Mouse (Mus musculus) heart, embryonic 16.5 days (tissue): Measurements from ENCODE around the gene Hpcal4. TPM values are rescaled to one million over a fixed set of nuclear protein-coding genes. Genes with fewer than 3 reads are reported as not detected.
A peak's percentile ranks its signal among the peaks of the same experiment; 100 is the strongest.

Source experiments
- ATAC-seq: fragments of 200-750 bp; cut with Nextera tagmentation; replicated peaks from 2 replicates; pipeline ENCODE4 v1.8.0; 2017; ENCODE audit warnings: moderate number of reproducible peaks; ENCODE audit not compliant: insufficient read depth, low FRiP score; ENCODE audit errors: extremely low read depth
- H3K27ac ChIP-seq: fragments of 300-500 bp; sonication (generic); 2 replicates; pipeline ENCODE4 v1.5.1; 2014; ENCODE audit warnings: mild to moderate bottlenecking, low read length, control low read depth, moderate library complexity
- H3K27me3 ChIP-seq: fragments of 300-500 bp; sonication (generic); 2 replicates; pipeline ENCODE4 v1.6.1; 2014; ENCODE audit warnings: low read length, mixed read lengths; ENCODE audit not compliant: control insufficient read depth, insufficient read depth
- H3K36me3 ChIP-seq: fragments of 300-500 bp; sonication (generic); 2 replicates; pipeline ENCODE4 v1.6.1; 2014; ENCODE audit not compliant: control insufficient read depth, insufficient read depth
- H3K4me1 ChIP-seq: fragments of 300-500 bp; sonication (generic); 2 replicates; pipeline ENCODE4 v1.6.1; 2014; ENCODE audit warnings: low read length, mixed read lengths; ENCODE audit not compliant: control insufficient read depth, insufficient read depth
- H3K4me2 ChIP-seq: fragments of 300-500 bp; sonication (generic); 2 replicates; pipeline ENCODE4 v1.6.1; 2014; ENCODE audit warnings: low read depth, mild to moderate bottlenecking, control low read depth, low read length
- H3K4me3 ChIP-seq: fragments of 300-500 bp; sonication (generic); 2 replicates; pipeline ENCODE4 v1.5.1; 2014; ENCODE audit warnings: mild to moderate bottlenecking, control low read depth, low read length
- H3K9ac ChIP-seq: fragments of 300-500 bp; sonication (generic); 2 replicates; pipeline ENCODE4 v1.6.1; 2014; ENCODE audit warnings: low read length, control low read depth
- H3K9me3 ChIP-seq: fragments of 300-500 bp; sonication (generic); replicated peaks from 2 replicates; pipeline ENCODE4 v1.6.1; 2016; ENCODE audit warnings: low read length; ENCODE audit not compliant: control insufficient read depth
- WGBS: fragments of 180-500 bp; shearing (Covaris S2); extraction: QIAGEN DNeasy Blood & Tissue Kit; methylation state at CpG from one replicate; pipeline ENCODE4 v1.1.7; 2014; 5-methylcytosine and 5-hydroxymethylcytosine counted together
- polyA plus RNA-seq: library from polyadenylated mRNA; unstranded; fragments of >200 nt; fragmentation: Nextera tagmentation; extraction: Ambion mirVana; gene quantifications from 2 replicates; pipeline ENCODE4 v1.2.1, GENCODE M21; 2015

Hpcal4 gene
- polyA plus RNA-seq, 1 experiment from 2014 or later = 0.33 TPM

DNA sequence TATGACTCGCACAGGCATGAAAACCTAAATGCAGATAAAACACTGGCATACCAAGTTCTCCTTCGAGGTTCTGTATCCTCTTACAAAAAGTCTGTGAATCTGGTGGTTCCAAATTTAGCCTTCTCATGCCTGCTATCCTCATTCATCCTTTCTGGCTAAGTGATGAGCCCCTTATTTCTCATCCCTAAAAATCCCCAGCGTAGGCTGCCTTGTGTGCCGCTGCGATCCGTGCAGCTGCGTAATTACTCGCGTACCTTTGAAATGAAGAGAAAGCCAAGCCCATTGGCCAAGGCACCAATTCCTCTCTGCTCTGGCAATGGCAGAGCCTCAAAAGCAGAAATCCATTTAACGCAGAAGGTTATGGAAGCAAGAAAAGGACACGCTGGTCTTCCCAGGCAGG lies 10.8 kb downstream of the Hpcal4 start:
- H3K4me3 ChIP-seq = no peak overlapping the region
- H3K4me2 ChIP-seq = no peak overlapping the region
- no peak overlapping the region for H3K9ac ChIP-seq
- no peak overlapping the region for H3K27ac ChIP-seq
- WGBS = 82% methylated on average over 11 of the region's 11 CpGs
- H3K36me3 ChIP-seq = no peaks in the 10 kb centered on the region
- ATAC-seq = no peak
- H3K9me3 ChIP-seq = no peaks in the 10 kb centered on the region
- H3K27me3 ChIP-seq = peaks cover 22% of the 10 kb centered on the region
- H3K4me1 ChIP-seq = 0 out of 2 replicates have a peak, but pooled peaks cover 5% of the 10 kb centered on the region

DNA sequence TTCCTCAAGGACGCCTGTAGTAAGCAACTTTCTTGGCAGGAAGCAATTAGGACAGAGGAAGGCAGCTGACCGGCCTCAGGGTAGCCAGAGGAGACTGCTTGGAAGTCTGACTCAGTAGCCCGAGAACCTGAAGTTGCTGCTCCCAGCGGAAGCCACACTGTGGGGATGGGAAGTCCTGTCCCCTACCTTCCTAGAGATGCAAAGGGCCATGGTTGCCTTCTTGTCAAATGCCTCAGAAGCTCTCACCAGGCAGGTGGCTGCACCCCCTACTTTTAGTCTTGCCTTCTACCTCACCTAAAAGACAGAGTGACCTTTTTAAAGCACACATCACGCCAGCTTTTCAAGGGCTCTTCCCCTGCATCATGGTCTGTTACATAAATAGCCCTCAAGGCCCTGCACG lies 13.7 kb downstream of the Hpcal4 start:
- H3K36me3 ChIP-seq = no peaks in the 10 kb centered on the region
- WGBS = 41% methylated on average over 6 of the region's 6 CpGs
- H3K4me2 ChIP-seq = no peak overlapping the region
- no peak overlapping the region for H3K9ac ChIP-seq
- H3K27me3 ChIP-seq = peaks cover 24% of the 10 kb centered on the region
- ATAC-seq = no peak
- peaks cover 9% of the 10 kb centered on the region for H3K4me1 ChIP-seq
- no peaks in the 10 kb centered on the region for H3K9me3 ChIP-seq
- no peak overlapping the region for H3K4me3 ChIP-seq
- H3K27ac ChIP-seq = no peak overlapping the region

DNA sequence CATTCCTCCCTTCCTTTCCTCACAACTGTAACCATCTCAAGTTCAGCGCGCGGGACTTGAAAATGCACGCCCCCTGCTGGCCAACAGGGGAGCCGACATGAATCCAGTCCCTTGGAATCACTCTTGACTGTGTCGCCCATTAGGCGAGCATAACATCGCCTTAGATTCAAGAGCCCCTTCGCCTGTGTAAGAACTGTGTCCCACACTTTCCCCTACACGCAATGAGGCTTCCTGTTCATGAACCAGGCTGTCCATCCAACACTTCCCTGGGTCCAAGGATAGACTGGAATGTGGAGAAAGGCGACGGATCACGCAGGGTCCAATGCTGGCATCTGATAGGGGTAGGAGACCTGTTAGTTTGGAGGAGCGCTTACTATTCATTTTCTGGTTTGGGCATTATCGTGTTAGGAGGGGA lies 17.8 kb downstream of the Hpcal4 start:
- no peaks in the 10 kb centered on the region for H3K9me3 ChIP-seq
- no peaks in the 10 kb centered on the region for H3K36me3 ChIP-seq
- 3% methylated on average over 15 of the region's 15 CpGs for WGBS
- peaks cover 8% of the 10 kb centered on the region for H3K27me3 ChIP-seq
- peak overlapping the region; percentile 85 for H3K27ac ChIP-seq
- H3K4me3 ChIP-seq = peak overlapping the region; percentile 58
- H3K4me2 ChIP-seq = peak overlapping the region; percentile 78
- peak overlapping the region; percentile 81 for H3K9ac ChIP-seq
- ATAC-seq = 0 out of 2 replicates have a peak, but pooled peaks have one; percentile 20
- H3K4me1 ChIP-seq = peaks cover 13% of the 10 kb centered on the region

DNA sequence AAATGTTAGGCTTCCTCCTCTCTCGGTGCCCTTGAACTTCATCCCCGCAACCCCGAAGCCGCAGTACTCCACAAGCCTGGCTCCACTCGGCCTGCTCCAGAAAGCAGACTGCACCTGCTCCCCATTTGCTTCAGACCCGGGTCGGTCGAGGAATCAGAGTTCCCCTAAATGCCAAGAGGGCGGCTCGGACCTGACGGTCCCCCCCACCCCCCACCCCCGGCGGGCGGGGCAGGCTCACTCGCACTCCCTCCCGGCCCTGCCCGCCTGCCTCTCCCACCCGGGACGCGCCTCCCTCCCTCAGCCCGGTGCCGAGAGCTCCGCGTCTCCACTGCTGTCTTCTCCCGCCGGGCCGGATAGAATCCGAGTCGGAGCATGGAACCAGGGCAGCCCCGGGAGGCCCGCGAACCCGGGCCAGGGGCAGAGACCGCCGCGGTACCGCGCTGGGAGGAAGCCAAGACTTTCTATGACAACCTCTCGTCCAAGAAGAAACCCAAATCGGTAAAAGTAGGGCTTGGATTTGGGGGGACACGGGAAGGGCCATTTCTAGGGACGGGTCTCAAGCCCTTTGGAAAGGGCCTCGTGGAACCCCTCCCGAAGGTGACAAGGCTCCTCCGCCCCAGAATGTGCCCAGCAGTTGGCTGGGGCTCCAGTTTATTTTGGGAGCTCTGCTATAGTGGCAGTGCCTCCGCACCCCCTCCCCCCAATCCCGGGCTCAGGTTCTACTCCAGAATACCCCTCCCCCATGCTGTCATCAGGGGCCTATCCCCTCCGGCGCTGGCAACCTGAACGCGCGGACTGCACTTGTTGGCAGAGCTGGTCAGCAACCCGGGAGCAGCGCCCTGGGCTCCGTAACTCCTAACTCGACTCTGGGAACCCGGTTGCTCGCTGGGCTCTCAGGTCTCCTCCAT lies 18.4 kb downstream of the Hpcal4 start, which contains the start of gene Nt5c1a:
TSS of gene Nt5c1a (plus strand) at position 319 of the 908 bp plus-strand sequence.
- peak within 1 kb of the TSS; percentile 81 for H3K9ac ChIP-seq
- WGBS = 2% methylated on average over 58 of the region's 58 CpGs

DNA sequence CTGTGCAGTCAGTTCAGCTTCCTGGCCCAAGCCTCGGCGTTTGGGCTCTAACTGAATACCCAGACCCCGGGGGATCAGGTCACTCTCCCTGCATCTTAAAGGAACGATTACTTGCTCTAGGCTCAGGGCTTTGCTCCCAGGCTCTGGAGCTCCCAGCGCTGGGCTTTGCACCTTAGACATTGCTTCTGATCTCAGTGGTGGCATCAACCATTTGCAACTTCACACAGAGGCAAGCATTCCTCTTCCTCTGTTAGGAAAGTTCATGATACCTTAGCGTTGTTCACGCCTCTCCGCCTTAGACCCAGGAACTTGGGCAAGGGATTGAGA lies 19.0 kb downstream of the Hpcal4 start:
- Histone ChIP-seq H3K9me3 (no peaks in the 10 kb centered on the region), H3K27me3 (peaks cover 13% of the 10 kb centered on the region), H3K4me2 (peak overlapping the region; percentile 78), H3K4me1 (peaks cover 13% of the 10 kb centered on the region), H3K36me3 (no peaks in the 10 kb centered on the region), H3K9ac (peak overlapping the region; percentile 81), H3K27ac (peak overlapping the region; percentile 74), H3K4me3 (peak overlapping the region; percentile 58)
- 21% methylated on average over 8 of the region's 8 CpGs for WGBS
- no peak for ATAC-seq

More for the DNA sequence above, 18.4 kb downstream of the Hpcal4 start, which contains the start of gene Nt5c1a:
- peak; percentile 87 for ATAC-seq
- peak within 1 kb of the TSS; percentile 58 for H3K4me3 ChIP-seq
- peak within 1 kb of the TSS; percentile 78 for H3K4me2 ChIP-seq
- H3K9me3 ChIP-seq = no peaks in the 10 kb centered on the region
- peak within 1 kb of the TSS; percentile 85 for H3K27ac ChIP-seq
- H3K4me1 ChIP-seq = peaks cover 13% of the 10 kb centered on the region
- no peaks in the 10 kb centered on the region for H3K36me3 ChIP-seq
- H3K27me3 ChIP-seq = peaks cover 10% of the 10 kb centered on the region

DNA sequence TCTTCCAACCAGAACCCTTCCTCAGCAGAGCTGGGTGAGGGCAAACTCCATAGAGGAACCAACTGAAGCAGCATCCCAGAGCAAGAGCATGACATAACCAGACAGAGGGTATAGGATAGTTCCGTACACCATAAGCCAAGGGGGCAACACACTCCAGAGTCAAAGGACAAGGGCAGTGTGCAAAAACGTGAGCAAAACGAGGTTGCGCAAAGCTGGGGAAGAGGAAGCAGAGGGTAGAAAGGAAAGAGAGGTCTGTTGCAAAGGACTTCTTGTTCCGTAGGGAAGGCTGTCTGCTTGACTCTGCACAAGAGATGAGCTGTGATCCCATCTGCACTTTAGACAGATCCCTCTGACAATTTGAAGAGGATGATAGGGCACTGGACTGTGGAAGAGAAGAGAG lies 24.3 kb downstream of the Hpcal4 start:
- no peak for ATAC-seq
- Histone ChIP-seq H3K27ac (no peak overlapping the region), H3K9me3 (no peaks in the 10 kb centered on the region), H3K27me3 (peaks cover 8% of the 10 kb centered on the region; the same call in 1 of the 2 replicates), H3K9ac (no peak overlapping the region), H3K4me3 (no peak overlapping the region), H3K4me1 (peaks cover 9% of the 10 kb centered on the region), H3K36me3 (no peaks in the 10 kb centered on the region), H3K4me2 (no peak overlapping the region)
- WGBS = 73% methylated on average over 5 of the region's 5 CpGs

DNA sequence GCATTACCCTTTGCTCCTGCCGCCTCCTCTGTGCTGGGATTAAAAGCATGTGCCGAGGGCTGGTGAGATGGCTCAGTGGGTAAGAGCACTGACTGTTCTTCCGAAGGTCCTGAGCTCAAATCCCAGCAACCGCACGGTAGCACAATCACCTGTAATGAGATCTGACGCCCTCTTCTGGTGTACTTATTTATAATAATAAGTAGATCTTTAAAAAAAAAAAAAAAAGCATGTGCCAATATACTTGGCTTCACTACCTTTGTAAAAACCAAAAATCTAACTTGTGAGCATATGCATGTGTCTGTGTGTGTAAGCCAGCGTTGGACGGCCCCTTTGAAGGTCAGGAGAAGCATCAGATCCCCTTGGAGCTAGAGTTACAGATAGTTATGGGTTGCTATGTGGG lies 28.0 kb downstream of the Hpcal4 start:
- Histone ChIP-seq H3K27ac (no peak overlapping the region), H3K4me3 (no peak overlapping the region), H3K27me3 (peaks cover 15% of the 10 kb centered on the region; the same call in 1 of the 2 replicates), H3K4me1 (no peaks in the 10 kb centered on the region), H3K36me3 (no peaks in the 10 kb centered on the region), H3K4me2 (no peak overlapping the region), H3K9me3 (no peaks in the 10 kb centered on the region), H3K9ac (no peak overlapping the region)
- no peak for ATAC-seq
- 56% methylated on average over 8 of the region's 8 CpGs for WGBS

DNA sequence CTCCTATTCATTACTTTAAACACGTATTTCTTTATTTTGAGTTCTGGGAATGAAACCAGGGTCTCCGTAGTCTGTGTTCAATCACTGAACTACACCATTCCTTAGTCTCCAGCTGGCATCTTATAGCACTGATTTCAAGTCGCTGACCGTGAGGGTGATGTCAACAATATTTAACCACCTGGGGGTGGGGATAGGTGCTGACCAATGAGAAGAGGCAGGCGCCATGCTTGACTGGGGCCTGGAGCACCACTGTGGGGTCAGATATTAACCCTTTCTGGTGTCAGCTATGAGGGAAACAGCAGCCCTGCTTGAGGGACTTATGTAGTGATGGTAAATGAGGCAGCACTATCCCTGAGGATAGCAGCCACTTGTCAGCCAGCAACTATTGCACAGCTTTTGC lies 28.4 kb downstream of the Hpcal4 start:
- no peaks in the 10 kb centered on the region for H3K36me3 ChIP-seq
- no peak overlapping the region for H3K4me3 ChIP-seq
- H3K4me1 ChIP-seq = no peaks in the 10 kb centered on the region
- no peak overlapping the region for H3K9ac ChIP-seq
- no peak overlapping the region for H3K27ac ChIP-seq
- ATAC-seq = no peak
- 54% methylated on average over 5 of the region's 5 CpGs for WGBS
- H3K9me3 ChIP-seq = no peaks in the 10 kb centered on the region
- peaks cover 13% of the 10 kb centered on the region; the same call in 1 of the 2 replicates for H3K27me3 ChIP-seq
- no peak overlapping the region for H3K4me2 ChIP-seq

DNA sequence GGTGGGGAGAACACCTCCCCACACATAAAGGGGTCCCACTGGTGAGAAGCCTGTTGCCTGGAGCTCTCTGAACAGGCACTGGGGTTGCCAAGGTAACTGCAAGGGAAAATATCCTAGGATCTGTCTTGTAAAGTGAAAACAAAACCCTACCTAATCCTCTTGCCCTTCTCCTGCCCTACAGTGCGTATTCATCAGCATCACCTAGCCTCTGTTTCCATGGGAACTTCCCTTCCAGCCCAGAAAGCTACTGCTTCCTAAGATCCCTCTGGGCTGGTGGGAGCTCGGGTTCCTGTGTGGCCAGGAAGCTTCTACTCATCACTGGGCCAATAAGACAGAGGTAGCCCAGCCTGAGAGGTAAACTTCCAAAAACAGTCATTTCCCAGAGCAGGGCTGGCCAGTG lies 29.3 kb downstream of the Hpcal4 start:
- no peaks in the 10 kb centered on the region for H3K36me3 ChIP-seq
- no peak overlapping the region for H3K9ac ChIP-seq
- no peaks in the 10 kb centered on the region for H3K4me1 ChIP-seq
- ATAC-seq = no peak
- H3K4me2 ChIP-seq = no peak overlapping the region
- H3K4me3 ChIP-seq = no peak overlapping the region
- WGBS = 68% methylated on average over 2 of the region's 2 CpGs
- no peak overlapping the region for H3K27ac ChIP-seq
- no peaks in the 10 kb centered on the region for H3K9me3 ChIP-seq
- H3K27me3 ChIP-seq = peaks cover 7% of the 10 kb centered on the region; the same call in 1 of the 2 replicates
